ENCODE assay signal across 29 mouse cellular contexts in genomic region chr1:188945326-188945725, GRCm38 (mm10).
DNase-seq lines count a peak whose midpoint lies in the region; ATAC-seq lines count a peak whose summit lies in the region.
"Had no signal": no experiment of that assay in that cellular context is flagged by ENCODE, and none has a peak within 500 bp of the region (broad histone marks: within the 10 kb centered on the region; RNA-seq: fewer than 3 reads in every experiment).

No protein-coding gene starts in this region.

- H3K36me3 ChIP-seq in intestine, embryonic 15.5 days, result no peaks in the 10 kb centered on the region
- H3K36me3 ChIP-seq: embryonic facial prominence, embryonic 12.5 days; forebrain, embryonic 12.5 days; heart, embryonic 15.5 days; hindbrain, embryonic 13.5 days; limb, embryonic 15.5 days; liver, embryonic 15.5 days; midbrain, embryonic 12.5 days; neural tube, embryonic 15.5 days had no signal

- ATAC-seq in intestine, embryonic 15.5 days, result no peak
- no peak for ATAC-seq in erythroblast, adult 5-6 weeks (replicated peaks; ENCODE audit: low FRiP score, poor library complexity, severe bottlenecking)
- ATAC-seq: activated CD4-positive, CD25-positive, alpha-beta regulatory T cell, adult 4 months had no signal

- H3K9me3 ChIP-seq in intestine, embryonic 15.5 days, result no peaks in the 10 kb centered on the region
- H3K9me3 ChIP-seq: embryonic facial prominence, embryonic 12.5 days; forebrain, embryonic 12.5 days; heart, embryonic 15.5 days; hindbrain, embryonic 13.5 days; limb, embryonic 15.5 days; liver, embryonic 15.5 days; midbrain, embryonic 12.5 days; neural tube, embryonic 15.5 days had no signal

- no peak overlapping the region for H3K27ac ChIP-seq in intestine, embryonic 15.5 days
- H3K27ac ChIP-seq: embryonic facial prominence, embryonic 12.5 days; forebrain, embryonic 12.5 days; heart, embryonic 15.5 days; hindbrain, embryonic 13.5 days; layer of hippocampus, adult 2 months; limb, embryonic 15.5 days; liver, embryonic 15.5 days; midbrain, embryonic 12.5 days; neural tube, embryonic 15.5 days had no signal

- H3K4me2 ChIP-seq in intestine, embryonic 15.5 days (replicated peaks), result no peak overlapping the region
- H3K4me2 ChIP-seq: embryonic facial prominence, embryonic 12.5 days; forebrain, embryonic 12.5 days; heart, embryonic 15.5 days; hindbrain, embryonic 13.5 days; limb, embryonic 15.5 days; liver, embryonic 15.5 days; midbrain, embryonic 12.5 days; neural tube, embryonic 15.5 days had no signal

- no peaks in the 10 kb centered on the region for H3K27me3 ChIP-seq in intestine, embryonic 15.5 days (replicated peaks)
- H3K27me3 ChIP-seq: embryonic facial prominence, embryonic 12.5 days; forebrain, embryonic 12.5 days; heart, embryonic 15.5 days; hindbrain, embryonic 13.5 days; limb, embryonic 15.5 days; liver, embryonic 15.5 days; midbrain, embryonic 12.5 days; neural tube, embryonic 15.5 days had no signal

- H3K4me3 ChIP-seq in intestine, embryonic 15.5 days (replicated peaks), result no peak overlapping the region
- H3K4me3 ChIP-seq: embryonic facial prominence, embryonic 12.5 days; erythroblast, embryonic 14.5 days; forebrain, embryonic 12.5 days; heart, embryonic 15.5 days; hindbrain, embryonic 13.5 days; layer of hippocampus, adult 2 months; limb, embryonic 15.5 days; liver, embryonic 15.5 days; midbrain, embryonic 12.5 days; neural tube, embryonic 15.5 days had no signal

- H3K9ac ChIP-seq in intestine, embryonic 15.5 days, result no peak overlapping the region
- H3K9ac ChIP-seq: embryonic facial prominence, embryonic 12.5 days; forebrain, embryonic 12.5 days; heart, embryonic 15.5 days; hindbrain, embryonic 13.5 days; limb, embryonic 15.5 days; liver, embryonic 15.5 days; midbrain, embryonic 12.5 days; neural tube, embryonic 15.5 days had no signal

- peak; percentile 18 for DNase-seq in embryo, embryonic 11 days
- DNase-seq in embryo, embryonic 10.5 days (ENCODE audit: low spot score), result no peak
- peak; percentile 46 for DNase-seq in thymus, postnatal 0 days (ENCODE audit: low spot score)
- DNase-seq in thymus, adult 18-20 months, result no peak
- DNase-seq in lung, postnatal 4 days, result peak; percentile 25
- DNase-seq in thymus, postnatal 4 days, result peak; percentile 71
- DNase-seq: adrenal gland, adult 8-10 months; cerebellum, adult 11-12 months; cerebellum, postnatal 10 days; gastrocnemius, postnatal 25 days; heart, postnatal 36 days; kidney, adult 2 months; kidney, postnatal 14 days; layer of hippocampus, postnatal 36 days; right cerebral cortex, adult 18-20 months; right cerebral cortex, postnatal 4 days had no signal

- H3K4me1 ChIP-seq in intestine, embryonic 15.5 days (replicated peaks), result no peaks in the 10 kb centered on the region
- H3K4me1 ChIP-seq: embryonic facial prominence, embryonic 12.5 days; forebrain, embryonic 12.5 days; heart, embryonic 15.5 days; midbrain, embryonic 12.5 days; neural tube, embryonic 15.5 days had no signal

- 12% methylated on average over 8 of the region's 8 CpGs for WGBS in intestine, embryonic 15.5 days

Comparison
In these comparisons a context has a peak if more than half of its experiments do, and no peak if none do; other contexts are left out.
1. DNase-seq: peak in embryo, embryonic 11 days (single experiment), thymus, postnatal 0 days (single experiment), lung, postnatal 4 days (2 of 2) and thymus, postnatal 4 days (single experiment); none in embryo, embryonic 10.5 days (single experiment) and thymus, adult 18-20 months (0 of 2).